Mouse (Mus musculus) MEL-GATA-1-ER (cell line): ENCODE data around the gene Rpl36al.

Source experiments
- DNase-seq: peaks from one replicate; pipeline ENCODE4 v3.0.0-alpha.2; 2012; ENCODE audit warnings: low read depth; ENCODE audit errors: extremely low read depth

The Rpl36al gene

DNA sequence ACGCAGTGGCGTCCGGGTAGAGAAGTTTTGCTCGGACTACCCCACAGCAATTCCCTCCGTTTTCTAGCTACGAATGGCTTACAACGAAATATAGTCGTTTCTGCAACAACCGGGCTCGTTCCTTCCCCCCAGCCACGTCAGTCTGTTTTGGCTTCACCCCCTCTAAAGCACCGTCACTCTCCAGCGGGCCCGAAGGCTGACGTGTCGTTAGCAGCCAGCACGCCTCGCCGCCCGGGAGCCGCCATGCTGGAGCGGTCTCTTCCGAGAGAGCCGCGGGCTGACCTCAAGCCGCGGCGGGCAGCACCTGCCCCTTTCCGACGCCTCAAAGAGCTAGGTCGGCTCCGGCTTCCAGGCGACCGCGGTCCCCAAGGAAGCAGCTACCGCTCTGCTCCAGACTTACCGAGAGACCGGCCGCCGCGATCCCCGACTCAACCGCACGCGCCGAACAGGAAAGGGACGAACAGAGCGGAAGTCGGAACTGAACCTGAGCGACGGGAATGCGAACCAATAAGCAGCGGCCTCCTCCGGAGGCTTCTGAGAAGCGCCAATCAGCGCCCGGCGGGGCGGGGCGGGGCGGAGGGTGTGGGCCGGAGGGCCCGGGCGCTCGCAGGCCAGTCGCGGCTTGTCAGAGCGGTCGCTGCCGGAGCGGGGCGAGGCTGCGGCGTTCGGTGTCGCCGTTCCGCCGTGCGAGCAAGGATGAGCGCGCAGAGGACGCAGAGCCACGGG lies at the start of gene Rpl36al, which contains the start of gene Mgat2:
TSS of gene Rpl36al (minus strand) at position 501 of the 726 bp plus-strand sequence.
TSS of gene Mgat2 (plus strand) at position 575 of the 726 bp plus-strand sequence.
- peak; percentile 94 for DNase-seq

DNA sequence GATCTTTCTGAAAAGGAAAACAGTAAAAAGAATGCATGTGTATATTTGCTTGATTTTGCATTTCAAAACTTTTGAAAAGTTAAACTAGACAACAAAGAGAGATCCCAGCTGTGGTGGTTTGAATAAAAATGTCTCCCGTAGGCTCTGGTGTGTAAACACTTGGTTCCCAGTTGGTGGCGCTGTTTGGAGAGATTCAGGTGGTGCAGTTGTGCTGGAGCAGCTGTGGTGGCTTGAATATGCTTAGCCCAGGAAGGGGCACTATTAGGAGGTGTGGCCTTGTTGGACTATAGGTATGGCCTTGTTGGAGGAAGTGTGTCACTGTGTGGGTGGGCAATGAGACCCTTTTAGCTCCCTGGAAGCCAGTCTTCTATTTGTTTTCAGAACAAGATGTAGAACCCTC lies 45.4 kb upstream of the Rpl36al start:
- peak; percentile 44 for DNase-seq

DNA sequence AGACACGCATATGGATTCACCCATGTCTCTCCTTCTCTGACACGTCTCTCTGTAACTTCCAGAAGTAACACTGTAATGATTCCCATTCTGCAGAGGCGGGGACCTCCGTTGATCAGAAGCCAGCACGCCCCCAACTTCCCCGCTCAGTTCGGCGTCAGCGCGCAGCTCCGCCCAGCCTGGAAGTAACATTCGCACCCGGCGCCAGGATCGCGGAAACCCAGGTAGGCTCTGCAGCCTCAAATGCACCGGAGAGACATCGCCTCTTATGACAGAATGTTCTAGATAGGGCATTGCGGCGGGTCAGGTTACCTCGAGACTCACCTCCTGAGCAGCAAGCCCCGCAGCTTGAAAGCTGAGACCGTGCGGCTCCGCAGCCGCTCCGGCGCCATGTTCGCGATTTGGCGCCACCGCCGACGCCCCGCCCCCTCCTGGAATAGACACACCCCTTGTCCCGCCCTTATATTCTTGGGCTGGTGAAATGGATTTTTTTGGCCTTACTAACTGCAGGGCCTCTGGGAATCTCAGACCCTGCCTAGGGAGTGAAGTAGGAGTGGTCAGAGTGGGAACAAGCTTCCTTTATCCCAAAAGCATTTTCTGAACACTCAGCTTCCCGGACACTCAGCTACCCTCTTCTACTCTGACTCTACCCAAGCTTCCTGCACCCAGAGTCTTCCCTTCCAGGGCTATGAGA lies 44.0 kb upstream of the Rpl36al start, which contains the start of gene Pole2:
TSS of gene Pole2 (minus strand) at position 420 of the 691 bp plus-strand sequence.
- DNase-seq: peak; percentile 60

DNA sequence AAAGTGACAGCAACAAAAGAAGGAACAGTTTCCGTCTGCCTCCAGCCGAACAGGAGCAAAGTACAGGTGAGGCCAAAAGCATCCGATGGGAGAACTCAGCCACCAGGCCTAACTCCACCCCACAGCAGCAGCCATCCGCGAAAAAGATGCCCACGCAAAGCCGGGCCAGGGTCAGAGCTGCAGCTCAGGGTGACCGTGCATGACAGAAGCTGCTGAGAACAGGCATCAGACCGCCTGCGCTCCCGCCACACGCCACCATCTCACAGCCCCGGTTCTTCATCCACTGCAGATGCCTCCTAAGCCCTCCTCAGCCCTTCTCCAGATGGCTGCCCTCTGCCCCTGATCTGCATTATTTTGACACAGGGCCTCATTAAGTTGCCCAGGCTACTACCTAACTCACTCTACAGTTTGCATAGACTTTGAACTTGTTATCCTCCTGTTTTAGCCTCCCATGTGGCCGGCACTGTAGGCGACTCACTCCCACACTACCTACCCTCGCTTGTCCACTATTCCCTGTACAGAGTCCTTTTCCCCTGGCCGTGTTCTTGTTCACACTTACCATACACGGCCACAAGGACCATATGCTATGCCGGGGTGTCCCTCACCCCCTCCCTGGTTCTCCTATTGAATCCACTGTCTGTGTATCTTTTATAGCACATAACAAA lies 36.9 kb upstream of the Rpl36al start:
- DNase-seq: no peak

DNA sequence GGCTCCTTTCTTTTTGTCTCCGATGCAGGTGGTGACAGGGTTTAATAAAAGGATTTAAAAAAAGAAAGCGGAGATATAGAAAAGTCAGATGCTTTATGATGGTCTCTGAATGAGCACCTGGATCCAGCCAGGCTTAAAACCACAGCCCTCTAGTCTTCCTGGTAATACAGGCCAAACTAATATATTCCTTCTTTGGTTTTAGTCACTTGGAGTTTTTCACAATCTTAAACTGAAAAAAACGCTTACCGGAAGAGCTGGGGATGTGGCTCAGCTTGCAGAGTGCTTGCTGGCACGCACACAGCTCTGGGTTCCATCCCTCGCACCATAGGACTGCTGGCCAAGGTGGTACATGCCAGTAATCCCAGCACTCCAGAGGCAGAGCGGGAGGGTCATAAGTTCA lies 32.7 kb upstream of the Rpl36al start:
- no peak for DNase-seq

DNA sequence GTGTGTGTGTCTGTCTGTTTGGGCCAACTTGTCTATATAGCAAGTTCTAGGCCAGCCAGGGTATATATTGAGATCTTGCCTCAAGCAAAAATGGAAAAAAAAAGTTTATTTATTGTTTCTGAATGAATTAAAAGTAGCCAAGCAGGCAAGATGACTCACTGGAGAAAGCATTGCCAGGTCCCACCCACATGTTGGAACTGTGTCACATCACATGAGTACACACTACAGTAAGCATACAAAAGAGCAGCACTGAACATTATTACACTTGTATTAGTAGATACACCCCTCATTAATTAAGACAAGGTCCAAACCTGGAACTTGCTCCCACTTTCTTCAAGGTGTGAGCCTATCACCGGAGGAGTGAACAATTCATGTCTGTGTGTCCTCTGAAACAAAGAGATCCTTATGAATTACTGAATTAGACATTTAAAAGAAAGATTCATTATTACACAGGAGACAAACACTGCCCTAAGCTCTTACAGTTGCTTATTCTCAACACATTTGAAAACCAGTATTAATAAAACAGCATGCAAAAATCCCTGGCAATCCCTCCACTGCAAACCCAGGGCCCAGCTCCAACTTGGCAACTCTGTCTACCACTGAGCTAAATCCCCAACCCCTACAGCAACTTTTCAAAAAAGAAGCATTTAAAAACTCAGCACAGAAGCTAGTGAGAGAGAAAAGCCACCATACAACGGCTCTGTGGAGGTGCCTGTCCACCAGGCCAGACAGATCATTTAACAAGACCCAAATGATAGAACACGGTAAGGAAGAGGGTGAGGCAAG lies 31.3 kb upstream of the Rpl36al start:
- DNase-seq: no peak

DNA sequence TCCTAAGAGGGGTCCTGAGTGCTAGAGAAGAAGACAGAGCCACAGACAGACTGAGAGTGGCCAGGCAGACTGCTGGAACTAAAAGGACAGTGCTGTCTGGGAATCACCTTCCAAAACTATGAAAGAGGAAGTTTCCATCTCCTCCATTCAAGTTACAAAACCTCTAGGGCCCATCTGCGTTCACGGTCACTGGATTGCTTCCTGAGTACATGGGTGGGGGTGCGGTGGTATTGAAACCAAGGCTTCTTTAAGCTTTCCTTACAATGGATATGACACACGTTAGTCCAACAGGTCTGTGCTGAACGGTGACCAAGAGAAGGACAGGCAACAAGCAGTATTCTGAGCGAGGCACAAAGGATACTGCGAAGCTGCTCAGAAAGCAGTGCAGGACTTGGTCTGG lies 30.5 kb upstream of the Rpl36al start:
- no peak for DNase-seq

DNA sequence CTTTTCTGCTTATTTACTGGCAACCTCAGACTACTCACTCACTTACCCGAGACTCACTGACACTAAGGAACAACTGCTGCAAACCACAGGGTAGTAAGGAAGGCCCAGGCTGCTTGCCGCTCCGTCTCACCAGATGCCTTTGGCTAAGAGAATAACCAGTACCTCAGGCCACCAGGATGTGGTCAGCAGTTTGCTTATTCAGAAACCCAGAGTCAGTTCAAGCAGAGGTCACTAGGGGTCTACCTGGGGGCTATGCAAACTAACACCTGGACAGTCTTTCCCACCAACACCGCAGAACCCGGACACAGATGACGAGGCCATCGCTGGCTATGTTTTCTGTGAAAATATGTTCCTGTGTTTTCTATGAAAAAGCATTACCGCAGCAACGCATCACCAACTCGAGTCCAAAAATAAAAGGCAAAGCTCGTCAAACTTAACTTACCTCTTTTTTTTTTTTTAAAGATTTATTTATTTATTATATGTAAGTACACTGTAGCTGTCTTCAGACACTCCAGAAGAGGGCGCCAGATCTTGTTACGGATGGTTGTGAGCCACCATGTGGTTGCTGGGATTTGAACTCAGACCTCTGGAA lies 29.4 kb upstream of the Rpl36al start:
- no peak for DNase-seq

DNA sequence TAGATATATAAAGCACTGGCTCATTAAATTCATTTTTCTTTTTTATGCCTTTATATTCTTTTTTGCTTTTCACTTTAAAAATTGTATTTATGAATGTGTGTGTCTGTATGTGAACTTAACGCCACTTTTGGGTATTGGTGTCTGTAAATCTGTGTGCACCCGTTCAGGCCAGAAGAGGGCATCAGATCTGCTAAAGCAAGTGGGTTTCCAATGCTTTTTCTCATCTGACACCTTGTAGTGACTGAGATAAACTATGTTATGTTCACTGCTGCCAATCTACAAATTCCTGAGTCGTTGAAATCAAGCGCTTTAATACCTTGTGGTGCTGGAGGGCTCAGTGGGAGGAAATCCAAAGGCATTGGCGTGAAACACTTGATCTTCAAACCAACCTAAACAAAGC lies 27.2 kb upstream of the Rpl36al start:
- no peak for DNase-seq

DNA sequence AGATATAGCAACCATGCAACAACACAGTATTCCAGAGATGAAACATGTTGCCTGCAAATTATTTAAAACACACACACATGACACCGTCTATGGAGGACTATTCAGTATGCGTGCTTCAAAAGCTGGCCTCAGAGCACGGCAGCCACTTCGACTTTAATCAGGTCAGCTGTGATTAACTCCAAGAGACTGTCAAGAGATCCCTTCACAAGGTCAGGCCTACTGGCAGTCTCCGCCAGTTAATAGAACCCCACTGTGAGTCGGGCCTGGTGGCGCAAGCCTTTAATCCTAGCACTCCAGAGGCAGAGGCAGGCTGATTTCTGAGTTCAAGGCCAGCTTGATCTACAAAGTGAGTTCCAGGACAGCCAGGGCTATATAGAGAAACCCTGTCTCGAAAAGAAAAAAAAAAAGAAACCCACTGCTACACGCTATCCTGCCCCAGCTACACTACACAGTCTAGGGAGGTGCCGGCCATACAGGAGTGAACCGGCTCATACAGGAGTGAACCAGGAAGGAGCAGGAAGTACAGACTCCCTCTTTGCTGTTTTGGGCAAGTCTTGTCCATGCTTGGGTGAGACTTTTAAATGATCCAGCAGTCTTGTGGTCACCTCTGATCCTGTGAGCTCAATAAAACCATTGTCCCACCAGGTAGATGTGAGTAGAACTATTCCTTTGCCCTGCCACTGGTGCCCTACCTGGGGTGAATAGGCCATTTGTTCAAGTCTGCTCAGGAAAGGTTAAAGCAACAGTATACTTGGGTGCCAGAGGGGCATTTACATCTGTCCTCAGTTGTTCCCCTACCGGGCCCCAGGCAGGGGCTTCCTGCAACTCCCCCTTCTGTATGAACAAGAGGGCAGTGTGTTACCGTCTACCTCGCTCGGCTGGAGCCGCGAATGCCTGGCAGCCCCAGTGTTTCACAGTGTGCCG lies 26.4 kb upstream of the Rpl36al start:
- no peak for DNase-seq

DNA sequence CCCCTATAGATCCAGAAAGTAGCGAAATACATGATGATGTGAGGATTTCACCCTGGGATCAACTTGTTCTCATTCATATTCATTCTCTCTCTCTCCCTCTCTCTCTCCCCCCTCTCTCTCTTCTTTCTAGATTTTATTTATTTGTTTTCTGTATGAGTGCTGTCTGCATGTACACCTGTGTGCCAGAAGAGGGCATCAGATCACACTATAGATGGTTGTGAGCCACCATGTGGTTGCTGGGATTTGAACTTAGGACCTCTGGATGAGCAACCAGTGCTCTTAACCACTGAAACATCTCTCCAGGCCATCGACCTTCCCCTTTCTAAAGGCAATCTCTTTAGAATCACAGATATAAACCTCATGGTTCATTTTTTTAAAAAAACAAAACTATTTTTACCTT lies 24.6 kb upstream of the Rpl36al start:
- no peak for DNase-seq

DNA sequence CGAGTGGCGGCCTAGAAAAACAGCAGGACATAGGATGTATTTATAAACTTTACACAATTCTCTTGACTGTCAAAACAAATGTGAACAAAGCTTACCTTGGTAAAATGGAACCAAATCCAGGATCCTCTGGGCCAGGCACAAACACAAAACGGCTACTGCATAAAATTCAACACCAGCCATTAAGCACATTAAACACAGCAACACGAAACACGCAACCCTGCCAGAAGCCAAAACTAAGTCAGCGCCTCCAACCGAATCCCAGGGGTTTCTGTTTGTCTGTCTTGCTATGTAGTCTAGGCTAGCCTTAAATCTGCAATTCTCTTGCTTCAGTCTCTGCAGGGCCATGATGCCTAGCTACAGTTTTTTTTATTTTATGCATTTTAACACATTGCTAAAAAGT lies 24.0 kb upstream of the Rpl36al start:
- DNase-seq: no peak

DNA sequence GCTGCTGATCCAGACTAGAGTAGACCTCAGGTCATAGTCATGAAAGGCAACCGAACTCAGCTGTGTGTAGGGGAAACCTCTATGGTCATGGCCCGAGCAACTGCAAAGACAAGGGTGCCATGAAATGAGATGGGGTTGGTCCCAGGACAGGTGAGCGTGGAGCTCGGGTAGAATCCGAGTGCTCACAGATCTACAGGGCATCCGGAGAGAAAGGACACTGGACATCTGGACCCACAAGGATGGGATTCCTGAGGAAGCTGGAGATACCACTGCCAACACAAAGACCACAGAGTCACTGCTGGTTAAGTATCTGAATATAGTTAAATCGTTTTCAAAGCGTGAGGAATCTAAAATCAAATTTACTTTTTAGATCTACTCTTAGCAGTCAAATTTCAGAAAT lies 23.5 kb upstream of the Rpl36al start:
- DNase-seq: no peak

DNA sequence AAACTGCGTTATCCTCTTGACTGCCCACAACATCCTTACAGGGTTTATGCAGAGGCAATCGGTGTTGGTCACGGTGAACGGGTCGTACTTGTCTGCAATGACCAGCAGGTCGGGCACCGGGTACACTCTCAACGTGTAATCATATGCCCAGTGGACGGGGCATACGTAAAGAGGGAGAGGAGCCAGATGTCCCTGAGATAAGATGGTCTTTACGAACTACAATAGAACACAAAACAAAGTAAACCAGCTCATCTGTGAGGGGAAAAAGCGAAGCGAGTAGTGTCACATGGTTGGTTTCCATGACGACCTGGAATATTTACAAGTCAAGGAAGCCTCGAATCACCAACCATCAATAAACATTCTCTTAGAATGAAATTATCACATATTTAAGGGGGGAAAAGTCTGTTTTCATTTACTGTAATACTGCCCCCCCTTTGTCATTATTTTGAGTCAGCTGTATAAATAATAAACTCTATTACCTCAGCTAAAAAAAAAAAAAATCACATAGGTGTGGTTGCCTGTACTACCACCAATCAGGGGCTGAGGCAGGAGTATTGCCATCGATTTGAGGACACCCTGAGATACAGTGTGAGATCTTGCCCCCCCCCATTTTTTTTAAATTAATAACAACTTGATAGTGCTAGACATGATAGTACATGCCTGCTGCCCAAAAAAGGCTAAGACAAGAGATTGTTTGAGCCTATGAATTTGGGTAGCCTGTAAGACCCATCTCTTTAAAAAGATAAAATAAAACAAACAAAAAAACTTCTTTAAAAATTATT lies 20.4 kb upstream of the Rpl36al start, which contains the start of gene Gm49384:
TSS of gene Gm49384 (minus strand) at position 216 of the 782 bp plus-strand sequence.
- no peak for DNase-seq

DNA sequence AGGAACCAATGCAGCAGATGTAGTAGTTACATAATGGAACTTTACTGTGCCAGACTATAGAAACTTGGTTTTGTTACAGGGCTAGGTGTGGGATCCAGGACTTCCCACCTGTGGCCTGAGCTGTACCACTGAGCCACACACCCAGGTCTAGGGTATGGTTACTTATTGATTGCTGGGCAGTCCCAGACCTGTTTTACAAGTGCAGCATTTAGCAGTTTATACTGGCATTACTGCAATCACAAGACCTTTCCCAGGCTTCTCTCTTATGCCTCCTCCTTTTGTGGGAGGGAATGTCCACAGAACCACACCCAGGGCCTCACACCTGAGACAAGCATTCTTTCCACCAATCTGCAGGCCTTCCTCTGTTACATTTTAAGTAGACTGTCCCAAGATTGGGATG lies 15.1 kb upstream of the Rpl36al start:
- DNase-seq: no peak

DNA sequence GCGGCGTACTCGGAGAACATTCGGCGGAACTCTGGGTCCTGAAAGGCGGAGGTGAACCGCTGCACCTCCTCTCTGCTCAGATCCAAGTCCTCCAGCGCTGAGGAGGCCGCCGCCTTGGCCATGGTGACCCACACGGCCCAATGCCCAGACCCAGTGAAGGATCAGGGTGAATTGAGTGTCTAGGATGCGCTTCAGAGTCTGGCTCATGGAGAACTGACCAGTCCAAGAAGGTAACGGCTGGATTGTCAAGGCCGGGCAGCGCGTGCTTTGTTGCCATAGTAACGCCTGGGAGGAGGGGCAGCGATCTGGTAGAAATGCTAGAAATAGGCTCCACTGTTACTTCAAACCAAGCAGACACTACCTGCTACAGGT lies 14.3 kb upstream of the Rpl36al start, which contains the start of gene Dnaaf2:
TSS of gene Dnaaf2 (minus strand) at position 266 of the 372 bp plus-strand sequence.
- DNase-seq: no peak

DNA sequence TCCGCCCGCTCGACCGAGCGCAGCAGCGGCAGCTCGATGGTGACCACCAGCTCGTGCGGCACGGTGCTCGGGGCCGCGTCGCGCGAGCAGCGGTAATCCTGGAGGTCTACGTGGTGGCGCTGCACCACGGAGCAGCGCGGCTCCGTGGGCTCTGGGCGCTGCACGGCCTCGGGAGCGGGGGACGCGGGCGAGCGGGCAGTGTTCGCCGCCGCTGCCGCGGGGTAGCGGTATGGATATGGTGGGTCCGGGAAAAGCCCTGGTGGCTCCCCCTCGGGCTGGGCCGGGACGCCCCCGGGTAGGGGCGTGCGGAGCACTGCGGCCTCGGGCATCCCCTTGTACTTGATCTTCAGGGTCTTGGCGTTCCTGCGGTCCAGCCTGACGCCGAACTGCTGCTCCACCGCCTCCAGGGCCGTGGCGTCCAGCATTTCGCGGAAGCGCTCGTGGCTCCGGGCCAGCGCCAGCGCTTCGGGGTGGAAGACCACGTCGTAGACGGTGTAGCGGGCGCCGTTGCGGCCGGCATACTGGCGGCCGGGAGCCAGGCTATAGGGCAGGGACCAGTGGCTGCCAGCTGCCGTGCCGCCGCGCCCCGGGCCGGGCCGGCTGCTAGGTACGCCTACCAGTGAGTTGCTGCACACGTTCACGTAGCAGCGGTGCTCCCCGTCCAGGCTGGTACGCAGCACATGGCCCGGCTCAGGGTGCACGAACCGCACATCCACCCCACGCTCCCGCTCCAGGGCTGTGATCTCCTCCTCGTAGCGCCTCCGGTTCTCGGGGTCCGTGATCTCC lies 13.7 kb upstream of the Rpl36al start:
- no peak for DNase-seq
